Mouse (Mus musculus) retina, postnatal 7 days (tissue): ENCODE results near the gene Nup155.

Experiments
- DNase-seq: peaks from one replicate; pipeline ENCODE4 v3.0.0-alpha.2; 2012; ENCODE audit warnings: low read depth, low spot score

Nup155 gene

GRCm38 (mm10) chr15:8190435-8190834, 81.4 kb downstream of the Nup155 start:
- no peak for DNase-seq

DNA sequence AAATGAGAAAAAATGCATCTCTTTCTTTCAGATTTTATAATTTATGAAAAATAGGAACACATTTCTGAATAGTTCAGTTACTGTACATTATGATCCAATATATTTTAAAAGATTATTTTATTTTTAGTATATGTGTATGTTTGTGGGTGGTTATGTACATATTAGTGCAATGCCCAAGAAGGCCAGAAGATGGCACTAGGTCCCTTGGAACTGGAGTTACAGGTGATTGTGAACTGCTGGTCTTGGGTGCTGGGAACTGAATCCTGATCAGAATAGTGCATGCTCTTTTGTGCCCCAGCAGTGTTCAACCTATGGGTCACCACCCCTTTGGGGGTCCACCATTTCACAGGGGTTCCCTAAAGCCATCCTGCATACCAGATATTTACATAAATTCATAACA, 91.2 kb downstream of the Nup155 start:
- DNase-seq: no peak

GRCm38 (mm10) chr15:8208362-8208761, 99.3 kb downstream of the Nup155 start:
- no peak for DNase-seq
